Comparison of ENCODE assay signal across 10 mouse cellular contexts in the genomic region with DNA sequence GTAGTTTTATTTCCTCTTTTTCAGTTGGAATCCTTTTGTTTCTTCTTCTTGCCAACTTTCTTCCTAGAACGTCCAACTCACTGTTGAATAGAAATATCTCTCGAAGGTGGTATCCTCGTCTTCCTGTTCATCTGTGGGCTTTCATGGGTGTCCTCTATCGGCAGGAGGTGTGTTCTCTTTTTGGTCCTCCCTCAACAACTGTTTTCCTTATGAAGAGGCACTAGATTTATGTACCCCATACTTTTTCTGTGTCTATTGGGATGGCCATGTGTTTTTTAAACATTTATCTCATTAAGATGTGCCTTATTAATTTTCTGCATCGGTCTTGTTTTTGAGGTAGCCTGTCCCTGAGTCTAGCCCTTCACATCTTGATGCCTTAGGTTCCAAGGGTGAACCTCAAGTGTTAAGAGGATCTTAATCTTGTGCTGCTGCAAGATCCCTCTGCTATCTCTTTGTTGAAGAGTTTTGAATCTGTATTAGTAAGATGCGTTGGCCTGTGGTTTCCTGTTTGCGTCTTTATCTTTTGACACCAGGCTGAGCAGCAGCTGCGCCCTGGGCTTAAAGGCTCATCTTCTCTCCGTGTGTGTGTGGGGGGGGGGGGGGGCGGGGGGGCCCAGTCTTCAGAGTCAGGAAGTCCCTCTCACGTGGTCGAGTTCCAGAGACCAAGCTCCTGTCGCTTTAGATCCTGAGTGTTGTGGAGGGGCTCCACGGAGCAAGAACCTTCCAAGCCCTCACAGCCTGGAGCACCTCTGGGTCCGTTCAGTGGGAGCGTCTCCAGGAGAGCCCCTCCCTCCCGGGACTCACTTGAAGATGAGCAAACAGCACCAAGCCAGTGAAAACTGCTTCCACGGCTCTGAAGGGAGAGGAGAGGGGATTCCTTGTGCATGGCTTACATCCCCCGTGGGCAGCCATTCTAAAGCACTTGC.
DNase-seq lines count a peak whose midpoint lies in the region; ATAC-seq and TF ChIP-seq lines count a peak whose summit lies in the region.
"Had no signal": no experiment of that assay in that cellular context is flagged by ENCODE, and none has a peak within 500 bp of the region (broad histone marks: within the 10 kb centered on the region; RNA-seq: fewer than 3 reads in every experiment).

No protein-coding gene starts in this region.

- ATAC-seq in heart, postnatal 0 days (ENCODE audit: insufficient read depth, low read depth) = no peak
- ATAC-seq in G1E (ENCODE audit: extremely low read depth, insufficient number of reproducible peaks, low FRiP score, poor library complexity, severe bottlenecking) = peak; percentile 80
- ATAC-seq in hematopoietic stem cell, adult 5-6 weeks (replicated peaks in 1 of 2; ENCODE audit: insufficient read depth in 1 of 2, low FRiP score in 2 of 2, low TSS enrichment in 1 of 2, low read depth in 1 of 2, poor library complexity in 2 of 2, severe bottlenecking in 2 of 2) = peak; percentile 26 to 43; a peak in 3 of 4 replicates
- ATAC-seq in neutrophil, adult 5-6 weeks (ENCODE audit: extremely low read depth, insufficient number of reproducible peaks, low FRiP score, poor library complexity, severe bottlenecking) = peak; percentile 51
- ATAC-seq in hindbrain, postnatal 0 days = no peak

- WGBS in heart, postnatal 0 days = 23% methylated on average over 19 of the region's 19 CpGs
- 44% methylated on average over 19 of the region's 19 CpGs for WGBS in hindbrain, postnatal 0 days

- peak overlapping the region; percentile 33; the same call in 1 of the 2 replicates for H3K27ac ChIP-seq in heart, postnatal 0 days (ENCODE audit: low read depth)
- no peak overlapping the region for H3K27ac ChIP-seq in hindbrain, postnatal 0 days
- H3K27ac ChIP-seq: neural tube, embryonic 13.5 days had no signal

- no peak for TF ChIP-seq EP300 in heart, postnatal 0 days (IDR thresholded peaks at IDR 0.05; ENCODE audit: low read depth)

- H3K9me3 ChIP-seq in heart, postnatal 0 days (replicated peaks; ENCODE audit: control insufficient read depth, low read length) = no peaks in the 10 kb centered on the region
- H3K9me3 ChIP-seq in G1E (replicated peaks) = no peaks in the 10 kb centered on the region
- no peaks in the 10 kb centered on the region for H3K9me3 ChIP-seq in hindbrain, postnatal 0 days (ENCODE audit: low read length)
- H3K9me3 ChIP-seq: neural tube, embryonic 13.5 days had no signal

- intact Hi-C loops in heart, postnatal 14 days (cut with DNase I) = no loop called here

- DNase-seq in heart, postnatal 0 days (ENCODE audit: low spot score) = no peak
- no peak for DNase-seq in heart, postnatal 14 days
- DNase-seq in G1E (ENCODE audit: low spot score) = peak; percentile 75
- DNase-seq in kidney, adult 9 months = no peak
- no peak for DNase-seq in adrenal gland, adult 18-20 months (ENCODE audit: low spot score in 2 of 2)
- no peak for DNase-seq in hindbrain, postnatal 0 days (ENCODE audit: low spot score)
- DNase-seq: gastrocnemius, postnatal 25 days had no signal

- H3K36me3 ChIP-seq in heart, postnatal 0 days (replicated peaks; ENCODE audit: control insufficient read depth, insufficient read depth, low read length) = no peaks in the 10 kb centered on the region
- H3K36me3 ChIP-seq in G1E (replicated peaks) = no peaks in the 10 kb centered on the region
- no peaks in the 10 kb centered on the region for H3K36me3 ChIP-seq in hindbrain, postnatal 0 days (ENCODE audit: insufficient read depth, low read length)
- H3K36me3 ChIP-seq: neural tube, embryonic 13.5 days had no signal

- no peak for TF ChIP-seq CTCF in heart, postnatal 0 days (IDR thresholded peaks at IDR 0.05; ENCODE audit: low read depth)
- TF ChIP-seq CTCF in G1E (IDR thresholded peaks at IDR 0.05; ENCODE audit: low read depth, low read length) = no peak
- TF ChIP-seq CTCF in hindbrain, postnatal 0 days (IDR thresholded peaks at IDR 0.05; ENCODE audit: low read depth) = no peak

- H3K4me3 ChIP-seq in heart, postnatal 0 days (ENCODE audit: low read depth, low read length) = no peak overlapping the region
- peak overlapping the region; percentile 69 for H3K4me3 ChIP-seq in G1E (ENCODE audit: low read depth, low read length)
- no peak overlapping the region for H3K4me3 ChIP-seq in hindbrain, postnatal 0 days (ENCODE audit: low read length)
- H3K4me3 ChIP-seq: neural tube, embryonic 13.5 days had no signal

- H3K9ac ChIP-seq in heart, postnatal 0 days (replicated peaks; ENCODE audit: low read depth, low read length) = no peak overlapping the region
- no peak overlapping the region for H3K9ac ChIP-seq in hindbrain, postnatal 0 days (replicated peaks; ENCODE audit: low read length)
- H3K9ac ChIP-seq: neural tube, embryonic 13.5 days had no signal

- H3K27me3 ChIP-seq in heart, postnatal 0 days (ENCODE audit: control insufficient read depth, insufficient read depth, low read length) = no peaks in the 10 kb centered on the region
- peaks cover 4% of the 10 kb centered on the region; the same call in 1 of the 2 replicates for H3K27me3 ChIP-seq in G1E (ENCODE audit: insufficient read depth, low read length)
- H3K27me3 ChIP-seq in hindbrain, postnatal 0 days (ENCODE audit: insufficient read depth, low read length) = no peaks in the 10 kb centered on the region
- H3K27me3 ChIP-seq: neural tube, embryonic 13.5 days had no signal

- no peaks in the 10 kb centered on the region; the same call in 1 of the 2 replicates for H3K4me1 ChIP-seq in heart, postnatal 0 days (ENCODE audit: control insufficient read depth, insufficient read depth)
- peaks cover 81% of the 10 kb centered on the region for H3K4me1 ChIP-seq in G1E (ENCODE audit: insufficient read depth, low read depth, low read length)
- H3K4me1 ChIP-seq in hindbrain, postnatal 0 days (ENCODE audit: insufficient read depth, low read length) = peaks cover 6% of the 10 kb centered on the region; the same call in 1 of the 2 replicates
- H3K4me1 ChIP-seq: neural tube, embryonic 13.5 days had no signal

- H3K4me2 ChIP-seq in heart, postnatal 0 days (ENCODE audit: low read depth, low read length) = peak overlapping the region; percentile 35; the same call in 1 of the 2 replicates
- no peak overlapping the region for H3K4me2 ChIP-seq in hindbrain, postnatal 0 days (ENCODE audit: low read depth, low read length)
- H3K4me2 ChIP-seq: neural tube, embryonic 13.5 days had no signal

Comparison
In these comparisons a context has a peak if more than half of its experiments do, and no peak if none do; other contexts are left out.
1. ATAC-seq: peak in G1E (single experiment), hematopoietic stem cell, adult 5-6 weeks (2 of 2) and neutrophil, adult 5-6 weeks (single experiment); none in heart, postnatal 0 days (single experiment) and hindbrain, postnatal 0 days (single experiment).